Mouse (Mus musculus): ENCODE data around the gene Gm7579. TPM values are rescaled to one million over a fixed set of nuclear protein-coding genes. Genes with fewer than 3 reads are reported as not detected.
"Not testable (repeated sequence)": the region's sequence is repeated elsewhere in the genome, so short reads cannot be mapped to it uniquely, and the experiment has no call there.

Gm7579 gene
- not detected for polyA plus RNA-seq (2017; shearing (Covaris generic))

- ATAC-seq, result no peak
Observed at GRCm38 (mm10) chr7:142211559-142211958, at the start of gene Gm7579. Gm7579 (plus strand) TSS chr7:142211859.

GRCm38 (mm10) chr7:142165639-142166038 is 46.0 kb upstream of the Gm7579 start, which contains the start of gene Gm4553:
Gm4553 (minus strand) TSS chr7:142165739.
- ATAC-seq, result not testable (repeated sequence)

DNA sequence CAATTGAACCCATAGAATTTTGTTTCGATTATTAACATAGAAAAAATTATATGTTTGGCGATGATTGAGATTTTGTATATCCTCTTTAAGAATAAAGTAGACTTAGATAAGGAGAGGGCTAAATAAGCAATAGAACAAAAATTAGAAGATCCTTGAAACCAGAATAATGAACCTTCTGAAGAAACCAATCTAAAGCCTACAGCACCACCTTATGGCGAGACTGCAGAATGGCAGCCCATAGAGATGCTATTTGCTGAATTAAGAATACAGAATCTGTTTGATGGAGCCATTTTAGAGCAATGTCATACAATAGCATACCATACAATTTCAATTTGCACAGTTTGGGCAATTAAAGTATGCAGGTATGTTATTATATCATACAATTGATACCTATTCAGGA is 41.8 kb upstream of the Gm7579 start:
- no peak for ATAC-seq

- ATAC-seq, result not testable (repeated sequence)
Observed at GRCm38 (mm10) chr7:142175905-142176304, 35.8 kb upstream of the Gm7579 start, which contains the start of gene Krtap5-2. Krtap5-2 (minus strand) TSS chr7:142176005.

DNA sequence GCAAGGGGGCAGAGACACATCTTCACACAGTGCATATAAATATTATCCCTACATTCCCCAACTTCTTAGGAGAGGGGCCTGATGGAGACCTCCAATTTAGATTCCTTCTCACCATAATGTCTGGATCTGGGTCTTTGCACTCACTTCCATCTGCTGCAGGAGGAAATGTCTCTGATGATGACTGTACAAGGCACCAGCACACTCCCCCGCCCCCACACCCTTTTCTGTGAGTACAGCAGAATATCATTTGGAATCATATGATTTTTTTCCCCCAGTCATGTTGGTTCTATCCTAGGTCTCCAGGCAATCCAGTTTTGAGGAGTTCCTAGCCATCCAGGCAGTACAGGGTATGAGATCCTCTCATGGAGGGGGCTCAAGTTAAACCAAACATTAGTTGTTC is 33.0 kb upstream of the Gm7579 start:
- ATAC-seq, result no peak

DNA sequence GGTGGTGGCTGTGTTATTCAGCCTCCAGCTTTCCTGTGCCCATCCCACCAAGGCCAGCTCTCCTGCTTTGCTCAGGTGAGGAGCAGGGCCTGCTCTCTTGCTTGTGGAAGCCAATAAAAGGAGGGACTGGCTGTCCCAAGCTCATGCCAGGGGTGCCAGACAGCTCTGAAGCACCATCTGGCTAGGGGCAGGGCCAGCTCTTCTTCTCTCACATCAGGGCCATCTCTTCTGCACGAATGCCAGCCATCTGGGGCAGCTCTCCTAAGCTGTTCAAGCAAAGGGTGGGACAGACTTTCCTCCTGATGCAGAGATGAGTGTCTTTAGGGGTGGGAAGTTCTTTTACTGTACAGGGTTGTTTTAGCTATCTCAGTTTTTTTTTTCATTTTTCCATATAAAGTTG is 30.6 kb upstream of the Gm7579 start:
- ATAC-seq, result no peak

DNA sequence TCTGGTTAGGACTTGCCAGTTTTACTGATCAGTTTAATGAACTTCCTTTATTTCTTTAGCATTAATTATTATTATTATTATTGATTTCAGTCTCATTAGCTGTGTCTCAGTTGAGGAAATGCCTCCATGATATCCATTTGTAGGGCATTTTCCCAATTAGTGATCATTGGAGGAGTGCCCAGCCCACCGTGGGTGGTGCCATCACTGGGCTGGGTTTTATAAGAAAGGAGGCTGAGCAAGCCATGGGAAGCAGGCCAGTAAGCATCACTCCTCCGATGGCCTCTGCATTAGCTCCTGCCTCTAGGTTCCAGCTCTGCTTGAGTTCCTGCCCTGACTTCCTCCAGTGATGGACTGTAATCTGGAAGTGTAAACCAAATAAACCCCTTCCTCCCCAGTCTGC is 23.5 kb upstream of the Gm7579 start:
- ATAC-seq, result no peak

GRCm38 (mm10) chr7:142190289-142190688 is 21.4 kb upstream of the Gm7579 start, which contains the start of gene Gm10153:
Gm10153 (minus strand) TSS chr7:142190389.
- ATAC-seq, result no peak

DNA sequence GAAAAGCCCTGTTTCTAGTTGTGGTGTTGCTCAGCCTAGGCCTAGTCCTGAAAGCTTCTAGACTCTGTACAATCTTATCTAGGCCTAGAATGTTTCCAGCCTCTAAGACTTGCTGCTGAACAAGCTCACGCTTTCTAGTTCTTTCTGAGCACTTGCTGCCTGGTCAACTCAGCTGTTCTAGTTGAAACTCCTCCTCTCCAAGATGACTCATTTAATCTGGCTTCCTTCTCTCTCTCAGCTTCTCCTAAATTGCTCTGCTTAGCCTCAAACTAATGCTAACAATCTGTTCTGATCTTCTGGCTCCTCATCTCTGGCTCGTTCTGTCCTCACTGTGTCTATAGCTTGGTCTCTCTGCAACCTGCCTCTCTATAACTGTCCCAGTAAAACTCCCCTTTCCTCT is 12.9 kb upstream of the Gm7579 start:
- no peak for ATAC-seq

DNA sequence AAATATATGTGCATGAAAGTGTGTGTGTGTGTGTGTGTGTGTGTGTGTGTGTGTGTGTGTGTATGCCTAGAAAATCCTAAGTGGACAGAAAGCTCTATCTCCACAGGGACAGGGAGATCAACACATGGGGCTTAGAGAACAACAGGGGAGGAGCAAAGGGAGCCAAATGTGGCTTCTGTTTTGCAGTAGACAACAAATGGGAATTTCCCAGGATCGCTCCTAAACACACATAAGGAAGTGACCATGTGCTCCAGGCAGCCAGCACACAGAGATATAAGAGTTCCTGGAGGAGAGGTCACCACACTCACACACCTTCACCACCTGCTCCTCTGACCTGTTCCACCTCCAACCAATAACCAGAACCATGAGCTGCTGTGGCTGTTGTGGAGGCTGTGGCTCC is 10.6 kb upstream of the Gm7579 start, which contains the start of gene Krtap5-3:
Krtap5-3 (plus strand) TSS at position 301 of the 400 bp plus-strand sequence.
- ATAC-seq, result no peak

DNA sequence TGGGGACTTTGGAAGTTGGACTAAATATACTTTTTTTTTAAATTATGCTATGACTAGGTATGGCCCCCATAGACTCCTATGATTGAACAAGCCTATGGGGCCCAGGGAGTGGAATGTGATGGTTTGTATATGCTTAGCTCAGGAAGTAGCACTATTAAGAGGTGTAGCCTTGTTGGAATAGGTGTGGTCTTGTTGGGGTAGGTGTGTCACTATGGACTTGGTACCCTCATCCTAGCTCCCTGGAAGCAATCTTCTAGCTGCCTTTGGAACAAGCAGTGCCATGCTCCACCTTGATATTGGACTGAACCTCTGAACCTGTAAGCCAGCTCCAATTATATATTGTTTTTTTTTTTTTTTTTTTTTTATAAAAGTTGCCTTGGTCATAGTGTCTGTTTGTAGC is 6.2 kb upstream of the Gm7579 start:
- ATAC-seq, result no peak

DNA sequence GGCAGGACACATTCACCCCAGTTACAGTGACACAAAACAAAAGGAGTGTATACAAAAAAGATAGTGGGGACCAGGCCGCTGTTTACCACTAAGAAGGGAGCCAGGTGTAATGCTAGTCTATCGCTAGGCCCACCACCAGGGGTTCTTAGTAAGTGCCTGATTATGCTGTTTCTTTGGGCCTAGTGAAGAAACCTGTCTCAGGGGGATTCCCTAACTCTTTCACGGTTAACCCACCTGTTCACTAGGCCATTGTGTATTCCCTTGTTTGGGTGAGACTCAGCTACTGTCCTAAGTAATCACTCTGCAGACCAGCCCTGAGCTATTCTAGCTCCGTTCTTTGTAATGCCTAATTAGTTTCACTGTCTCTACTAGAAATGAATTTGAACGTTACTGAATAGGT is 4.8 kb upstream of the Gm7579 start:
- ATAC-seq, result not testable (repeated sequence)

GRCm38 (mm10) chr7:142212136-142212535 is 477 bp downstream of the Gm7579 start:
- not testable (repeated sequence) for ATAC-seq

DNA sequence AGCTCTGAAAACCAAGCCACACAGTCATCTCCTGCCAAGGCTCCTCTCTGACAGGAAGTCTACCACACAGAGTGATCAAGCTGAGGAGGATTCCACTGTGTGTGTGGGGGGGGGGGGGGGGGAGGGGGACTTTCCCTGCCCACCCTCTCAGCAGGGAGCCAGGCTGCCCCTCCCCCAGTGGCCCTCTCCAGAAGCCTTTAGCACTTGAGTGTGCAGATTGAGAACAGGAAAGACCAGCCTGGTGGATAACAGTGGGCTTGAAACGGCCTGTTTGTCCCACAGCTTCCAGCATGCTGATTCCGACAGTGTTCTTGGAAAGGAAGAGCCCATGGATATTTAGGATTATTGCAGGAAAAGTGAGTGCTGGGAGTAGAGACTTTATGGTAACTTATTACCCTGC is 12.9 kb downstream of the Gm7579 start:
- ATAC-seq, result no peak

DNA sequence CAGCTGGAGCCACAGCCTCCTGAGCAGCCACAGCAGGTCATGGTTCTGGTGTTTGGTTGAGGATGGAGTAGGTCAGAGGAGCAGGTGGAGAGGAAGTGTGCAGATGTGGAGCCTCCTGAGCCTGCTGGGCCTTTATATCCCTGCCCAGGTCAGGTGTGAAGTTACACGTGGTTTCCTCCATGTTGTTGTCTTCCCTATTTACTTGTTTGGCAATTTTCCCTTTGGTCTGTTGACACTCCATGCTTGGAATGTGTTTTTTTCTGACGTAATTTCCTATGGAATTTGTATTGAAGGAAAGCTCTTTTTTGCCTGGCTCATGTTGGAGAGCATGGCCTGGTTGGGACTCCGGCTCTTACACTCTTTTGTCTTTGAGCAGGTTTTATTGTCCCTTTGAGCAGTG is 18.2 kb downstream of the Gm7579 start, which contains the start of gene Krtap5-5:
Krtap5-5 (minus strand) TSS at position 101 of the 400 bp plus-strand sequence.
- ATAC-seq, result not testable (repeated sequence)

- no peak for ATAC-seq
Observed at GRCm38 (mm10) chr7:142231540-142231939, 19.9 kb downstream of the Gm7579 start.

GRCm38 (mm10) chr7:142240978-142241377 is 29.3 kb downstream of the Gm7579 start, which contains the start of gene Gm40460:
Gm40460 (minus strand) TSS chr7:142241078.
- no peak for ATAC-seq

- no peak for ATAC-seq
Observed at GRCm38 (mm10) chr7:142249824-142250223, 38.2 kb downstream of the Gm7579 start.

DNA sequence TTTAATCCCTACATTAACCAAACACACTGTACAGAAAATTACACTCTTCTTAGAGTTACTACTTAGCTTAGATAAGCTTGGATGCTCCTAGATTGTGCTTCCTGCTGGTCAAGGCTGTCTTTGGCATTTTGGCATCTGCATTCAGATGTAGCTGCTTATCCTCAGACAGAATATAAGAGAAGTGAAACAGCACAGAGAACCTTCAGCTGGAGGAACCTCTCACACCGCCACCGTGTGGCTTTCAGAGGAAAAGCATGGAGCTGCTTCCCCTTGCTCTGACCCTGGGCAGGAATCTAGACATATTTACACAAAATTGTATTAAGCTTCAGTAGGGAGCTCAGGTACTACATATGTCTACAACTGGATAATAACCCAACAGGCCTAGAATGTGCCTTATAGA is 43.9 kb downstream of the Gm7579 start:
- no peak for ATAC-seq

GRCm38 (mm10) chr7:142258254-142258653 is 46.6 kb downstream of the Gm7579 start, which contains the start of gene Gm2431:
Gm2431 (minus strand) TSS chr7:142258354.
- not testable (repeated sequence) for ATAC-seq
